Mouse (Mus musculus): Measurements from ENCODE around the gene Cnksr3.

Cnksr3 gene

DNA sequence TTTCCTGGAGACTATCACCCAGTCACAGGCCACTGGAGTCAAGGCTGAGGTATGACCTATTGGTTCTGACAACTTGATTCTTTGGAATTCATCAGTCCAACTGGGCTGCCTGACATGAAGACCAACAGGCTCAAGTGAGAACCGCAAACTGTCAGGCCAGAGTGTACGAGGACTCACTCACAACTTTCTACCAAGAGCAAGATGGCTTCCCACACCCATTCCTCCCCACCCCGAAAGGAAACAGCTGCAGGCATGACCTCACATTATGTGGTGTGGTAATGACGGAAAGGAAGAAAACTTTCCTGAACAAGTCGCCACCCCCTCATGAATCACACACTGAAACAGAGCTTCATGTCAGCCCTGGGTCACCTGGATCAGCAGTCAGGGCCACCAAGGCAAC lies 66.4 kb downstream of the Cnksr3 start:
- no peak for DNase-seq (ENCODE audit: low spot score)

DNA sequence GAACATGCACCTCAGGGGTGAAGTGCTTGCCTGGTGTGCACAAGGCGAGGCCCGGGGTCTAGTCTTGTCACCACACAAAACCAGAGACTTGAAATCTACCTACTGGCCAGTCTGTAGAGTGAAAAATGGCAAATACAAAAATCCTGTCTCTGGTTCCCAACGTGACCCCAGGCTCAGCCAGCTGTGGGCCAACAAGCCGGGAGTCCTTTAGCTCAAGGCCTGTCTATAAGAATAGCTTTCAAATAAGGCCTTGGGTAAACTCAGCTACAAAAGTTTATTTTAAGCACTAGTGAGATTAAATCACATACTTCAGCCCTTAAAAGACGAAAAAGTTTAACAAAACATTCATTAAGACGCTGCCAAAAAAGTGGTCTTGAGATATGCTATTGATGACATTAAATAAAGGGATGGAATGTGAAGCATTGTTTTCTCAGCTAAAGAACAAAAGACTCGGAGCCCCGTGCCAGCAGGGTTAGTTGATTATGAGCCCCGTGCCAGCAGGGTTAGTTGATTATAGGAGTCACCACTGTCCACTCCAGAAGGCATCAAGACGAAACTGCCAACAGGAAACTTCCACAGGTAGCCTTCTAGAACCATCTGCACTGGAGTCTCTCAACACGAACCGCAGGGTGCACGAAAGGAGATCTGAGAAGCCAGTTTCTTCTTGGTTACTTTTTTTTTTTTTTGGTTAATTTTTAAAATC lies 67.8 kb downstream of the Cnksr3 start:
- DNase-seq (ENCODE audit: low spot score), result no peak

DNA sequence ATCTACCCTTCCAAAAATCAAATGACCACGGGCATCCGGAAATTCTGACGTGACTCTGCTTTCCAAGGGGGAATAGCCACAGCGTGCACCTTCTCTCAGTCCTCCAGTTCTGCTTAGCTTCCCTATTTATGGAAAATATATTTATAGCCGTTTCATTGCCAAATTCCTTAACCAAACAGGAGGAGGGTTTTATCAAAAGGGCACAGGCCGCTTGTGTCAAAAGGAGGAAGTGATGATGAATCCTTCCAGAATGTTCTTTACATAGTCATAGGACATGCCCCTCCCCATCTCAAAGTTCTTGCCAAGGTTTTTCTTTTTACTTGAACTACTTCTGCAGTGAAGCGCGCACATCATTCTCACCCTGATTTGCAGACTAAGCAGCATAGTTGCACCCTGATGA lies 69.8 kb downstream of the Cnksr3 start:
- no peak for DNase-seq (ENCODE audit: low spot score)

DNA sequence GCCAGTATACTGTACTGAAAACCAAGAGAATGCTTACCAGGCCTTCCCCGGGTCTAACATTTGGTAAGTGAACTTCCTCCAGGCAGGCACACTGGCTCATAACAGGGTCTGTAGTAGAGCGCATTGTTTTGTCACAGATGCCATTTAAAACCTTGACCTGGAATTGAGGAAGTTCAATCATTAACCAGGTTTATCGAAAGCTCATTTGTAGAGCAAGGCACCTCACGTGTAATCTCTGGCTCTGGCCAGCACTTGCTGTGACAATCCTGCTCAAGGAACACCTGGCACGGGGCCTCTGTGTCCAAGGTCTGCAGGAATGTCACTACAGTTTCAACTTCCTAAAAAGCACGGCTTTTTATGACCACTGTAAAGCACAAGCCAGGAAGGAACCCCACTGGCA lies 71.8 kb downstream of the Cnksr3 start:
- no peak for DNase-seq (ENCODE audit: low spot score)

DNA sequence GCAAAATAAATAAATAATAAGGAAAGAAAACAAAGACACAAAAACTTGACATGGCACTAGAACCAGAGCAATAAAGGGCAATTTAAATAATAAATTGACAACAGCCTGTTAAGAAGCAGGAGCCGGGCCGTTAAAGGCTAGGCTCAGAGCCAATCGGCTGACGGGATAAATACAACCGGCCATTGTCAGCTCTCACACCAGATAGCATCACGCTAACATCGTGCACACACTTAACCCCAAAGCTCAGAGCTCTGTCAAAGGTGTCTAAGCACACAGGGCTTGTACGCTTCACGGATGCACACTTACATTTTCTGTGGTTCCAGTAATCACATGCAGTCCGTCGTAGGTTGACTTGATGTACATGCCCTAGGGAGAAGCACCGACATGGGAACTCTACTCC lies 74.0 kb downstream of the Cnksr3 start:
- no peak for DNase-seq (ENCODE audit: low spot score)

DNA sequence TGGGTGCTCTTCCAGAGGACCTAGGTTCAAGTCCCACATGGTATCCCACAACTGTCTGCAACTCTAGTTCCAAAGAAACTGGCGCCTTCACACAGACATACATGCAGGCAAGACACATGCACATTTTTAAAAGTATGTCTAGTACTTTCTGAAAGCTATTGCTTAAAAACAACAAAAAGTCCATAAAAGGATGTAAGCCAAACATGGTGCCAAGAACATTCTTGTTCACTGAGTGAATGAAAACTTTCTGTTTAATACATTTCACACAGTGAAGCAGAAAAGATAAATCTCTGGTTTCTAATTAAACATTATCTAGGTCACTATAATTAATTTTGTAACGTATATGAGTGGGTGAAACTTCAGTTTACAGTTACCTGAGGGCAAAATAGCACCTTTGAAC lies 76.3 kb downstream of the Cnksr3 start:
- no peak for DNase-seq (ENCODE audit: low spot score)

DNA sequence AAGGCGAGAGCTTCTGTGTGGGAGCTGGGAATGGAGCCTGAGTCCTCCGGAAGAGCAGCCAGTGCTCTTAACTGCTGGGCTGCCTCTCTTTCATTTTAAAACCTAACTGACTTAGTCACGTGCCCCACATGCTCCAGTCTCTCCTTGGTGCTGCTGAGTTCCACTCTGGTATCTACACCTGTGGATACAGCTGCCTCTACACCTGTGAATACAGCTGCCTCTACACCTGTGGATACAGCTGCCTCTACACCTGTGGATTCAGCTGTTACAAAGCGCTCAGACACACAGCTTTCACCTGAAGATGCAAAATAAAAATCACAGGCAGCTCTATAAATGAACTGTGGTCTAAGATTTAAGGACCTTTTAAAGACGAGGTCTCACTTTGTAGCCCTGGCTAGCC lies 79.0 kb downstream of the Cnksr3 start:
- no peak for DNase-seq (ENCODE audit: low spot score)

DNA sequence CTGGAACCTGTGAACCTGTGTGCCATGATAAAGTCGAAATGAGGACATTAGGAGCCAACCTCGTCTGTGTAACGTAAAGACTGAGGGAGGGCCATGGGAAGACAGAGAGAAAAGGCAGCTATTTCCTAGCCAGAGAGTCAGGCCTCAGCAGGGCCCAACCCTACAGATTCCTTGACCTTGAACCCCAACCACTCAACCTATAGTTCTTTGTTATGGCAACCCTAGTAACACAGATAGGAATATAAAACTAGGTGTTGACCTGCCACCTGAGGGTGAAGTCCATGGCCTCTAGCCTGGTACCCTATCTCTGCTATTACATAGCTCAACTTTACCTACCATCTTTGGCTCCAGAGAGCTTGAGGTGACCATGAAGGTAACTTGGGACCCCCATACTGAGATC lies 80.6 kb downstream of the Cnksr3 start:
- no peak for DNase-seq (ENCODE audit: low spot score)

DNA sequence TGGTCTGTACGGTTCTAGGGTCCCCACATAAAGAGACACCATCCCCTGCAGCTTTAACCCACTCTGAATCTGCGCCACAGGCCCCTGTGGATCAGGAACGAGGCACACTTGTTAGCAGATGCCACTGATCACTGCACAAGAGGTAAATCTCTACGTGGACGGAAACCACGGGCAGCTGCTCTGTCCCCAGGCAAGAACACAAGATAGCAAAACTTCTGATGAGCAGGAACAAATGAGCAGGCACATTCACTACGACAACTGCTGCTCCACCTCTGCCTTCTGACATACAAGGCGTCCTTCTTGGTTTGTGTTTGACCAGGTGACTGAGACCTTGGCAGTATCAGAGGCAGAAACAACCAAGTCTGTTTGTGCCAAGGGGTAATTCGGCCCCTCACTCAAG lies 84.2 kb downstream of the Cnksr3 start:
- no peak for DNase-seq (ENCODE audit: low spot score)

DNA sequence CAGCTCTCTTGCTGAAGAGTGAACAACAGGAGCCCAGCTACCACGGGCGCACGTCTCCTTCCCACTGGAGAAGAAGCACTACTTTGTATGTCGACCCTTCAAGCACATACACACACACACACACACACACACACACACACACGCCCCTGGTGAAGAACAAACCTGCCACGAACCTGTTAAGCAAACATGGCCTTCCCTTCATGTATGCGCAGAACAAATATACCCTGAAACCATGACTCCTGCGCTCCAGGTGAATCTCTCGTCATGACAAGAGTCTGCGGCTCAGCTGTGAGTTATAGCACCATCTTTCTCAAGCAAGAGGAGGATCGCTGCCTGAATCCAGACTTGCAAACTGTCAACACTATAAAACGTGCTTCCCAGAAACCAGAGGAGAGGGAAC lies 85.2 kb downstream of the Cnksr3 start:
- DNase-seq (ENCODE audit: low spot score), result no peak

DNA sequence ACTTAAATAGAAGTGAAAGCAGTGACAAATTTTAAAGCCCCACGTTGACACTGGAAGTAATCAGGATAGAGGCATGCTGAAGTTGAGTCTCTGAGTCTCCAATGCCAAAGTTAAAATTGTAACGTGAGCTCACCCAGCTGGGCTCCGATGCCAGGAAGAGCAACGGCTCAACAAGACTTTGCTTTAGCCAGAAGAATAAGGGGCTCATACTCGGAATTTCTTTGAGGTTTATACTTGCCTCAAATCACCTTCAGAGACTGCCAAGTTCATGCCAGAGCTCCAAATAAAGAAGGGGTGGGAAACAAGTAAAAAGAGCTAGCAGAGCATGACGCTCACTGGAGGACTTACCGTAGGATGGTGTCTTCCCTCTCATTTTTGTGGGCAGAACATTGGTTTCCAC lies 85.8 kb downstream of the Cnksr3 start:
- DNase-seq (ENCODE audit: low spot score), result no peak

DNA sequence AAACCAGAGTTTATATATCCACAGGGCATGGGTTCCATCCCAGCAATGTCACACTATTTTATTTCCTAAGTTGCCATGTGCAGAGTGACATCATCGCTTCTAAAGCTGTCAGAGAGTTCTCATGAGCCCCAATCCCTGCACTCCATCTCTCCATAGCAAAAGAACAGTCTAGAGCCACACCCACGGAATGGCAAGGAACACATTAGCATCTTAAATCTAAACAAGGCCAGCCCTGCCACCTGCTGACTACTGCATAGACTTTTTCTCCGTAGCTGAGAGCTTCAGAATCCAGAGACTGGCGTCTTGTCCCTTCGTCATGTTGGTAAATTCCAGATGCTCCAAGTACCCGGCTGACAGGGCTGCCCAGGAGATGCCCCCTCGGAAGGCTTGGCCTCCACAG lies 87.0 kb downstream of the Cnksr3 start:
- DNase-seq (ENCODE audit: low spot score), result no peak

DNA sequence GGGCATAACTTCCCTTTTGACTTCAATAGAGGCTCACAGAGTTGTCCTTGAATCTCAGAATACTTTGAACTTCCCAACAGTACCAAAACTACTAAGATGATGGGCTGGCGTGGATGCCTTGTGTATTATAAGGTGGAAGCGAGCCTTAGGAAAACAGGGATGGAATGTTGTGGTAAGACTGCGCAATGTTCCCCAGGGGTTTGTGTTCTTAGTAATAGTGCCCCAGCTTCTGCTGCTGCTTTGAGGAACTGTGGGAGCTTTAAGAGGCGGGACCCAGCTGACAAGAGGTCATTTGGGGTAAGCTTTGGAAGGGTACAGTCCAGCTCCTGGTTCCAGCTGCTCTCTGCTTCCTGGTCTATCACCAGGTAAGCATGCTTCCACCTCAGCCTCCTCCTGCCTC lies 89.7 kb downstream of the Cnksr3 start:
- no peak for DNase-seq (ENCODE audit: low spot score)

DNA sequence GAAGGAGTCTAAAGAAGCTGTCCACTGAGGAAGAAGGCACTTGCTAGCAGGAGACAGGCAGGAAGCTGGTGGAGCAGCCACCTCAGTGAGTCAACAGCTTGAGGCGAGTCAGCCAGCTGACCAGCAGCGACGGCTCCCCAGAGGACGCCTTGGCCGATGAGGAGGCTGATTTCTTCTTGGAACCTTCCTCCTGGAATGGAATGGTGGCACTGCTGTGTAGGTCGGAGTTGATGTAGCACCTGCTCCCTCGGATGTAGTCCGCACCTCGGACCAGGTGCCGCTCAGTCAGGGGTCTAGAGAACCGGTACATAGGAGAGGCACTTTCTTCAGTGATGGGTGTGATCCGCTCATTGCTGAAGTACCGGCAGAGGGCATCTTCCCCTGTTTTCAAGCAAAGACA lies 91.8 kb downstream of the Cnksr3 start:
- DNase-seq (ENCODE audit: low spot score), result no peak

DNA sequence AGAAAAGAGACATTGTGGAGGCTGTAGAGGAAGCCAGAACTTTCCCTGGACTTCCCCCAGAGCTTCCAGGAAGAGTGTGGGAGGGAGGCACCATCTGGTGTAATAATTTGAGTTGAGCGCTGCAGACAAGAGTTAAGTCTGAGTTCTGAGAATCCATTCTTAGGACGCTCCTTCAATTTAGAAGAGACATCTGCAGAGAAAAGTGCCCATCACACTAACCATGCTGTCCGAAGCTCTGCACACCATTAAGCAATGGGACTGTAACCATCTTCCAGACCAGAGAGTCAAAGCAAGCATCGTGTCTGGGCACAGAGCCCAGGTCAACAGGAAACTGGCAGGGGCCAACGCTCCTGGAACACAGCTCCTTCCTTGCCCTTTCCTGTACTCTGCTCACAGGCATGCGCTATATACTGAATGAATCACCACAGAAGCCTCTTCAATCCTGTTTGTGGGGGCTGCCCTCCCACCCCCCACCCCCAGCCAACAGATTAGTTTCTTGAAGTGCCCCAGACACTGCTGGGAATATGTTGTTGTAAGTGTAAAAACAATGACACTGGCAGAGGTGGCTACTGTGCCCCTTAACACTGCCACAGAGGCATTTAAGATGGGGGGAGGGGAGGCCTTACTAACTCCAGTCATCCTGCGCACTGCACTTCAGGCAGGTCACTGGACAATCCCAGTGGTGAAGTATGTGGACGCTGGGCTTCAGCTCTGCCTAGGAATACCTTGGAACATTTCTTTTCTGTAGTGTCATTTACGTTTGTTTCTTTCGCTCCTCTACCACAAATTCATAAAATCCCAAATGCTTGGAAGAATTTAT lies 93.6 kb downstream of the Cnksr3 start:
- DNase-seq (ENCODE audit: low spot score), result no peak

DNA sequence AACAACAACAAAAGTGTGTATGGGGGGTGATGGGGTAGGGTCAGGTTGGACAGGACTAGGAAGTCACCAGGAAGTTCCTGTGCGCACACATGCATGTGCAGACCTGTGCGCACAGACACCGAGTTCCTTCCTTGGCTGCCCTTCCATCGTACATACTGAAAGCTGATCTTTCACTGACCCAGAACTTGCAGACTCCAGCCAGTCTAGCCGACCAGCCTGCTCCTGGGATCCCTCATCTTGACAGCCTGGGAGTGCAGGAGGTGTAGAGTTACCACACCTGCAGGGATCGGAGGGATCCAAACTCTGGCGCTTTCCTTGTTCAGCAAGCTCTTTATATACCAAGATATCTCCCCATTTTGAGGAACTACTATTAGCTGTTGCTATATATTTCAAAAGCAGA lies 94.3 kb downstream of the Cnksr3 start:
- DNase-seq (ENCODE audit: low spot score), result no peak

DNA sequence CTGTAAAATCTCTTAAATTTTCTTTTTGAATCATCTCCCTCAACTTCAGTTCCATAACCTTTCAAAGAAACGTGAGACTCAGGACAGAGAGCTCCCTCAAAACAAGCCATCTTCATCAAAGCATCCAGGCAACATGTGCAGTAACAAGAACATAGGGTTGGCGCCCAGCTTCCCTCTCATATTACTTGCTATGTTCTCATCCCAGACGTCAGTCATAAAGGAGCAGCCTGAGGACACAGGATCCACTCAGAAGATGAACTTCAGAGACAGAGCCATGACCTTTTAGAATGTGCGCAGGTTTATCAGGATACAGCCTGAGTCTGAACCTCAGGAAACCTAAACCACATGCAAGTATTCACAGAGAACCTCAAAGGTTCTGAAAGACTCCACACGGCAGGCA lies 97.2 kb downstream of the Cnksr3 start:
- DNase-seq (ENCODE audit: low spot score), result no peak

DNA sequence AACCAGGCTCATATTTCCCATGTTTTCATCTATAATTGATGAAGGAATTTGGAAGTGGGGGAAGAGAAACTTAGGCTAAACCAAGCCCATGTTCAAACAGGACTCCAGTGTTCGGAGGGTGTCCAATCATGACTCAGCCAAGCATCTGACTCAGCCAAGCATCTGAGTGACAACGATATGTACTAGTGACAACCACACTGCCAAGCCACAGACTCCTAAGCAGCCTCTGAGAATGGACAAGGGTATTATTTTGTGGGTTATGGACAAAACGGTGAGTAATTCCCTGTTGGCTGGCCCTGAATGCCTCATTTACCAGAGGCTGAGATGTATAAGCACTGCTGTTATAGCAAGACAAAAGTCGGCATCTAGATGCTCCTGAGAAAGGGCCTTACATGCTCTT lies 98.3 kb downstream of the Cnksr3 start:
- no peak for DNase-seq (ENCODE audit: low spot score)

DNA sequence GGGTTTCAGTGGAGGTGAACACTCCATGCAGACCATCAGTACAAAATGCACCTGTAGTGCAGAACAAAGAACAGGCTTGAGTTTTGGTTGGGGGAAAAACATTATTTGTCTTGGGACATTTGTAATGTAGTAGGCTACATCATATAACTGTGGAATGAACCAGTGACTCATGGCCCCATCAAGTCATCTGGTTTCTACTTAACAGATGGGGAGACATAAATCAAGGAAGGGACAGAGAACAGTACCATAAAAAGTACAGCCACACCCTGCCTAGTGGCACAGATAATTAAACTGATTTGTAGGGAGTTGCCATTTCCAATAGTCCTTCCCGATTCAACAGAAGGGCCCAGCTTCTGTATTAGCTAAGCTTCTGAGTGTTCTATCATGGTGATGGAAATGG lies 98.9 kb downstream of the Cnksr3 start:
- no peak for DNase-seq (ENCODE audit: low spot score)

DNA sequence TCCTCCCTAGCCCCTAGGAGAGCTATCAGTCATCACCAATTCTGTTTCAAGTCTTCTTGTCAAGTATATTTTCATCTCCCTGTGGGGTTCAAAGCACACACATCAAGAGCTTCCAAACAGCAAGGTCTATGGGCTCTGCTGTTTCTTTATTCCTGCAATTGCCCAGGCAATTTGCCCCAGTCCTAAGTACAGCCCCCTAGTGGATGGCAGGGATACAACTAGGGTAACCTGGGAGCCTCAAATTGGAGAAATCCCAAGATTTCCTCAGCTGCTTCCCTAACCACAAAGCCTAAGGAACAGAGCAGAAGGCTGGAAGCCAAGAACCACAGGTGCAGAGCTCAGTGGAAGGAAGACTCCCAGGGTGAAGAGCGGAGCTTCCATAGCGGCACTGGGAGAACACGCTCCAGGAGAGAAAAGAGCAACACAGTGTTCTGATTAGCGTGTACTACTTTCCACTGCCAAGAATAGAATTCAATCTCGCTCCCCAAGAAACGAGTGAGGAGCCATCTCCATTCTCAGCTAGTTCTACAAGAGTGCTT lies 100.5 kb downstream of the Cnksr3 start:
- DNase-seq (ENCODE audit: low spot score), result no peak

DNA sequence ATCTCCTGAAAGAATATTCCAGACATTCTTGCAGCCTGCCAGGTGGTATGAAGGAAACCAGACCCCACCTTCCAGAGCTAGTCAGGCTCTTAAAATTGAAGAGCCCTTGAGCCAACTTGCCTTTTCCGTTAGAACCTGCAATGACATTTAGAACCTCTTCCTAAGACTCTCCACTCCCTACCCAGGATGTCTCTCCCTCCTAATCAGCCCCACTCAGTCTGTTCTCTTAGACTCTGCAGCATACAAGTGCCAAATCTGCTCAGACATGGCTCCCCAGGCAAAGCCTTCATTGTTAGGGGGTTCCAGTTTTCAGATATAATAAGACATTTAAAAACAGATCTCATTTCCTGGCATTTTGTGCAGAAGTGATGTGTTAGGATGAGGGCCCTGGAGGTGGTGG lies 108.2 kb downstream of the Cnksr3 start:
- DNase-seq (ENCODE audit: low spot score), result no peak

DNA sequence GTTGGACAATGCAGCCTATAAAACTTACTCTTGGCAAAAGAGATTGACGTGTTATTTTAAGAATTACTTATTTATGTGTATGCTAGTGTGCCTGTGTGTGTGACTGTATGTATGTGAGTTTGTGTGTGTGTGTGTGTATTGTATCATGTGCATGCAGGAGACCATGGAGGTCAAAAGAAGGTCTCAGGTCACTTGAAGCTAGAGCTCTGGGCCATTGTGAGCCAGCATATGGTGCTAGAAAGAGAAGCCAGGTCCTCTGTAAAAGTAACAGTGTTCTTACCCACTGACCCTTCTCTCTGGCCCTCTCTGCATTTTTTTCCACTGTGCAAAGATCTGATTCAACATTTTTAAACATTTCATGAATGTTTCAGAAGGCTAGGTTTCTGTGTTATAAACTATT lies 134.1 kb downstream of the Cnksr3 start:
- DNase-seq (ENCODE audit: low spot score), result no peak

DNA sequence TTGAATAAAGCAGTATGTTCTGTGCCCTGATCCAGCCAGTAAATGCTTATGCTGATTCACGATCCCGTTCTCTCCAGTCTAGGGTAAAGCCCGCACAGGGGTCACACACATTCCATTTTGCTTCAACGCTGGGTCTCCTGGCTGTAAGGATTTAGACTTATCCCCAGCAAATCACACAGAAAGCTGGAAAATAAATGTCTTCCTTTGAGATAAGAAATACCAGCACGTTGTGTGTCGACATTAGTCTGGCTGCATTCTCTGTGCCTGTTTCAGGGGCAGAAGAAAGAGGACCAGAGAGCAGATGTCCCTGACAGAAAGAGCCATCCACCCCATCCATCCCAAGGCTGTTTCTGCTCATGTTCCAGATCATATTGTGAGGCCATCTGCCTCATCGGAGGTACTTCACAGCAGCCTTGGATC lies 134.6 kb downstream of the Cnksr3 start:
- no peak for DNase-seq (ENCODE audit: low spot score)
